Mouse (Mus musculus): ENCODE results near the gene Fam160a1.

GRCm38 (mm10) chr3:85858140-85859135, 41.3 kb upstream of the Fam160a1 start:
- TF ChIP-seq CTCF (IDR thresholded peaks at IDR 0.05; ENCODE audit: low read depth, low read length), result no peak
- TF ChIP-seq POLR2A (IDR thresholded peaks at IDR 0.05; ENCODE audit: insufficient read depth, low read length), result no peak
